Mouse (Mus musculus) spleen, adult 18-20 months (tissue): ENCODE measurements at regions not wholly inside any gene's neighbourhood (a gene's known extent, or its start where the extent isn't known, plus 50 kb on each side); places are given as distances from the start of the nearest gene placed in this dataset.

Source experiments
- DNase-seq, 2 experiments: peaks; one replicate each; pipeline ENCODE4 v3.0.0; 2022; ENCODE audit warnings: mixed read lengths in 2 of 2

DNA sequence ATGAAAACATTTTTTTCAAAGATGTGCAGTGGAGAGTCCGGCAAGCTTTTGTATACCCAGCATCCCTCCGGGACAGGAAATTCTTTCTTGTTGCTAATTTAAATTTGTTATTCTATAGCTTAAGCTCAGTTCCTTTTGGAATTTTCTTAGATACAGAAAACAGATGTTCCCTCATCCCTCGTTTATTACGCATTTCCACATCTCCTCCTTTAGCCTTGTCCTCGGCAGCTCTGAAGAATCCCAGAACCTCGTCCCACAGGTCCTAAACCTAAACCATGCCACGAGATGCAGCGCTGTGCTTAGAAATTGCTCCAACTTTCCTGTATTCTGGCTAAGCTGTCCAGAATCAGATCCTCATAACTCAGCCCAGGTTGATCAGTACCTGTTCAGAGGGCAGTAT, 332.0 kb downstream of the Adgrl2 start:
- DNase-seq: no peak

DNA sequence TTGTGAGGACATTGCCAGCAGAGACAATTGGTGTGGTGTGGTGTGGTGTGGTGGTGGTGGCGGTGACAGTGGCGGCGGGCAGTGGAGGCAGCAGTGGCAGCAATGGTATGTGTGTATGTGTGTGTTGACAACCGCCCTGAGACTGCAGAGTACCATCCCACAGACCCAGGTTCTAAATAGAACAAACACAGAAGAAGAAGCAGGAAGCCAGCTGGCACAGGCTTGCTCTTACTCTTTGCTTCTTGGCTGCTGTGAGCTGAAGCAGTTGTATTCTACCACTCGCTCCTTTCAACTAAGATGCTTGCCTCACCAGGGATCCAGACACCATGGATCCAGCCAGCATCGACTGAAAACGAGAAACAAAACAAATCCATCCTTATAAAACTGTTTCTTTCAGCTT, 334.2 kb downstream of the Adgrl2 start:
- DNase-seq: no peak

- no peak for DNase-seq
These were observed 340.1 kb downstream of the Adgrl2 start for GRCm38 (mm10) chr3:148650241-148650640.

DNA sequence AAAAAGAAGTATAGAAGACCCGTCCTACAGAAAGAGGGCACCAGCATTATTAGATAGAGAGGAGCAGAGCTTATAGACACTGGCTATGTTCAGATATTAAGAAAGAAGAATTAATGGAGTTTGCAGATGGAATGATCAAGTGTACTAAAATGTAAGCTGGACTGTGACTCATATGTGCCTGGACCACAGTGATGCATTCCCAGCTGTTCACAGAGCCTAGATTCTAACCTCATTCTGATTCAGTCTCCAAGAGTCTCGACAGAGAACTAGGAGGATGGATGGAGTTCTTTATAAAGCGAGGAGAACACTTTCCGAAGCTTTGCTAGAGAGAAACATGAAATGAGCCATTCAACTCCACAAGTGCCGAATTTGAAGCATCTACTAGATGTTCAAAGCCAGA, 345.4 kb downstream of the Adgrl2 start:
- DNase-seq: no peak

- DNase-seq: no peak
These were observed 348.8 kb downstream of the Adgrl2 start for GRCm38 (mm10) chr3:148641581-148641980.

GRCm38 (mm10) chr3:148640680-148641101, 349.7 kb downstream of the Adgrl2 start:
- DNase-seq: no peak

GRCm38 (mm10) chr3:148635101-148635500, 355.3 kb downstream of the Adgrl2 start:
- DNase-seq: no peak

DNA sequence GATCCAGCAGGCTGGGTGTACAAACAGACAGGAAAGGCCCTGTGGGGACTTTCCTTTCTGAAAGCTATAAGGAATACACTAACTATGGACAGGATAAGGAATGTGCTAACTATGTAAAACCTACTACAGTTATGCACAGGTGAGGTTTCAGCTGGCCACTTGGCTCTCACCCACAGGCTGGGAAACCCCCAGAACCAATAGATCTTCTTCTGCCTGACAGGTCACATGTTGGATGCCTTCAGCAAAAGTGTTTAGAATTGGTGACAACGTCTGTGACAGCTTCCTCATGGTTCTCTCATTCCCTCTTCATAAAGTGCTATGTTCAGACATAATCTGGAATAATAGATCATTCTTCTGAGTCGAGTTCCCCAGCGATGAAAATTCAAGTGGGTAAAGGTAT, 356.0 kb downstream of the Adgrl2 start:
- no peak for DNase-seq

DNA sequence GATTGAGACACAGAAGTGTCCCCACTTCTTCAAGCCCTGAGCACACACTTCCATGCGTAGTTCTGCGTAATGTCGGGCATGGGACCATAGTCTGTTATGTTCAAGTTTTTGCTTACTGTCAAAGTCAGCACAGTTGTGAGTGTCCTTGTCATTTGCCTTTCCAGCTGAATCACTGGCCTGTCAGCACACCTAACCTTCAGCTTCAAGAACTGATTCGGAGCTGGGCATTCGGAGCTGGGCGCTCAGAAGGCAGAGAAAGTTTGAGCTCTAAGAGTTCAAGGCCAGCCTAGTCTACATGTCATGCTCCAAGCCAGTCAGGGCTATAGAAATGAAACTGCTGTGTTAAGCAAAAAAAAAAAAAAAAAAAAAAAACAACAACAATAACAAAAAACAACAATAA, 357.1 kb downstream of the Adgrl2 start:
- no peak for DNase-seq

GRCm38 (mm10) chr3:148632449-148632848, 357.9 kb downstream of the Adgrl2 start:
- no peak for DNase-seq

DNA sequence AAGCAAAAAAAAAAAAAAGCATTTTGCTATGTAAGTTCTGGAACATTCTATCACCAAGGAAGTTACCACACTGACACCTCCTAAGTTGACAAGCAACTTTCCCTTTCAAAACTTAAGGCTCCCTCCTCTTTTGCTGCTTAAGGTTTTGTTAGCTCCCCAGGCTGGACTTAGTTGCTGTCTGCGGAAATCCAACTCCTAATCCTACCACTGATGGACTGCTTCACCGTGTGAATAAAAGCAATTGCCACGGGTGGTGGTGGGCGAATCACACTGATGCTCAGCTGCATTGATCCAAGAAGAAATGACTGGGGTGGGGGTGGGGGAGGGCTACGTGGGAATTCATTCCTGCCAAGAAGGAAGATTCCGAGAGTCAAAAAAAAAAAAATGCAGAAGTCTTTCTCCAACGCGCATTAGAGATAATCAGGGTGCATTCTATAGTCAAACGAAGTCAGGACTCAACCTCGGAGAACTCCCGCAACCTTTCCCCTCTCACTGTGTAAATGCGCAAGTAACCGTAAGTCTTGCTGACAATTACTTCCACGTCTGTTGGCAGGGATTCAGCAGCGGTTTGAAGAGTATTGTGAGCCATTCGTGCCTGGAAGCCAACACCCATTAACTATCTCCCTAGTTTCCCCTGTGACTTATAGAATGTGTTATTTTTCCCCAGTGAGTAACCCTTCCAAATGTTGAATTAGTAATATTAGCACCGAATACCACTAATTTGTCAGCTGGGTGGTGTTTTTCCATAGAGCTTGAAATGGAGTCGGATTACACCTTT, 358.8 kb downstream of the Adgrl2 start:
- DNase-seq: no peak

DNA sequence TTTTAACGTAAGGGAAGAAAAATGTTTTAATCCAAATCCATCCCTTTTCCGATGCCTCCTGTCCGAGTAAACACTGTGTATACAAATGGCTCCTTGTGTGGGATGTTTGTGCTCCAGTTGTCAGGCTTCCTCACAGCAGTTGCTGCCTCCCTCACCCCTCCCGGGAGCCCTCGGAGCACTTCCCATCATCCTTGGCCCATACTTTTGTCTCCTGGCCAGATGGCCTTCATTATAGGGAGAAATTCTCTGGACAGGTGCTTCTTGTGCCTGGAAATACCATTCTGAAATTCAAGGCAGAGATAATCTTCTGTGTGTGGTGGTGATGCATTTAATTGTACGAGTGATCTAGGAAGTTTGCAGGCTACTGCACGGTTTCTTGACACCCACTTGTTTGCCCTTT, 359.5 kb downstream of the Adgrl2 start:
- no peak for DNase-seq

DNA sequence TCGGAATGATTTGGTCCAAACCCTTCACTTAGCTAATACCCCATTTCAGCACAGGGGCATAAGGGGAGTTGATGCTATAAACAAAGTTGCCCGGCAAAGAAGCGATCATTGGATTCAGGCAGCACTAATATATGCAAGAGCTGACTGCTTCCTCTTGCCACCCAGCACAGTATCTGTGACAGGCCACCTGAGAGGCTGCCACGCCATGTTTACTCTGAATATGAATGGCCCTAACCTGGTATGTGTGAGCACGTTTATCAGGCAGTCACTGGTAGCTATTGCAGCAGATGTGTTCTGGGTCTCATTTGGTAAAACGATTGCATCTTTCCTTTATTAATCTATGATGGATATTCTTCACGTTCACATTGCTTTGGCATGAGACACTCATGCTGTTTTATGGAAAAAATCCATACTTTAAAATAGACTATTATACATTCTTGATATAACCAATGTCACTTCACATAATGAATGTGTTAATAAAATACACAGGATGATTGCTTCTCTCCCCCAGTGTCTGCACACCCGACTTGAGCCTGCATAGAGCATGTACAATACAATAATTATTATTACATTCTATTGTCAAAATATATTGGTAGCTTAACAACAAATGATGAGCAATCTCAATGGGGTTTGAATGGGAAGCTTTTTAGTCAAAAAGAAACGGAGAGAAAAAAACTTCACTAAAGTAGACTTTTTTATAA, 375.2 kb downstream of the Adgrl2 start:
- DNase-seq: no peak

- no peak for DNase-seq
These were observed 376.9 kb downstream of the Adgrl2 start for GRCm38 (mm10) chr3:148613443-148613842.

- no peak for DNase-seq
These were observed 387.1 kb downstream of the Adgrl2 start for GRCm38 (mm10) chr3:148603276-148603675.

DNA sequence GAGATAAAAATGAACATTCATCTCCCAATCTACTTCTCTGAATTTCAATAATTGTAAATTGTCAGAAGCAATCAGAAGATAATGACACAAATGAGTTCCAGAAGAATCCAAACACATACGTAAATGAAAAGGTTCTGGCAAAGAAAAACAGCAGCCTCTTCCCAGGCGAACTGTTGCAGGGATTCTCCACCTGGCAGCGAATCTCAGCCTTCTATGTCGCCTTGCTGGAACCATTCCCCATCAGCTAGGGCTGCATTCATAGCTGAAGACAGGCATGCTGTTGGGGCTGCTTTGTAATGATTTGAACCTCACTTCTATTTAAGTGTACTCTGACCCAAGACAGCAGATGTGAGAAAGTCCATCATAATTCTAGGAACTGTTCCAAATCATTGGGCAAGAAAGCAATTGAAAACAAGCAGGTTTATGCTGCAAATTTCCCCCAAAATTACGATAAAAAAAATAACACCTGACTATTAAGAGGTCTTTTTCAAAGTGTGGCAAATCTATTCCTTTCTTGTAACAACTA, 387.6 kb downstream of the Adgrl2 start:
- no peak for DNase-seq

- DNase-seq: no peak
These were observed 394.8 kb downstream of the Adgrl2 start for GRCm38 (mm10) chr3:148595561-148595960.

GRCm38 (mm10) chr3:148589556-148589955, 400.8 kb downstream of the Adgrl2 start:
- DNase-seq: no peak

DNA sequence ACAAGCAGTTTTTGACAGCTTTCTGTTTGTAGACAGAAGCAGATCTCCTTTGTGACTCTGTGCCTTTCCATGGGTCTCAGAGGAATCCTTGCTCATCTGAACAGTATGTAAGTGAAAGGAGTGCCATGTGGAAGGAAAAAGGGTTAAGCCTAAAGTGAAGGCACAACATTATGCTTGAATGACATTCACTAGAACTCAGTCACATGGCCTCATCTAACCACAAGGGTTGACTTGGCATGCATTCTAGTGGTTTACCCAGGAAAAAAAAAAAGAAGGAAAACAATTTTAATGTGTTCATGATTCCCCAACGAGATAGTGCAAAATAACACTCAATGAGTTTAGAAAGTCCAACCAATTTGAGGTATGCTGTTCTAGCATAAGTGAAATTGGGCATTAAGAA, 414.6 kb downstream of the Adgrl2 start:
- DNase-seq: no peak

GRCm38 (mm10) chr3:148572493-148572892, 417.9 kb downstream of the Adgrl2 start:
- no peak for DNase-seq

- DNase-seq: no peak
These were observed 425.6 kb downstream of the Adgrl2 start for GRCm38 (mm10) chr3:148564716-148565115.

- no peak for DNase-seq
These were observed 429.1 kb downstream of the Adgrl2 start for GRCm38 (mm10) chr3:148561211-148561610.

DNA sequence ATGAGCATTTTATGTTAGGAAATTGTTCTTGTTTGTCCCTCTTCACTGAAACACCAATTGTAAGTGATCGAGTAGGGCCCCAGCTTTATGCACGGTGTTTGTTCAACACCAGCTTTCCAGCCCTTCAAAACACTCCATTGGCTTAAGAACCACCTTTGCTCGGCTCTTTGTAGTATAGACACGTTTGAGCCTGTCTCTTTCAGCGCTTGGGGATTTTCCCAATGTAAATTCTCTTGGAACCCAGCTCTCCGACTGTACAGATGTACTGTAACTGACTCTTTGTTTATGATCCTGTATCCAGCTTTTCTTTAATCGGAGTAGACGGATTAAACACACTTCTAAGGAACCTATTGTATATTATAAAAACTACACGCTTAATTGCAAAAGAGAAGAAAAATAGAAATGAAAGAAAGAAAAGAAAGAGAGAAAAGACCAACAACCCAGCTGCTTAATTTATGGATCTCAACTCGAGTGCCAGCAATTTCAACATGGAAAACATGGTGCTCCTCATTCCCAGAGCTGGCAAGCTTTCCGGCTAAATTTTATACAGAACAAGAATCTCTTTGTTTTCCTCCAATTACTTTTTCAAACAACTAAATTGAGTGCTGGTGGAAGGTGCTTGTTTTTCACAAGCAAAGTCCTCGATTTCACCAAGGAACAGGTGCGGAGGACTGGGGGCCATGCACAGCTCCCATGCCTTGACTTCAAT, 430.4 kb downstream of the Adgrl2 start:
- DNase-seq: no peak
